Mouse (Mus musculus) embryonic facial prominence, embryonic 15.5 days (tissue): ENCODE measurements around the gene Rnf217. TPM values are rescaled to one million over a fixed set of nuclear protein-coding genes. Genes with fewer than 3 reads are reported as not detected.
A peak's percentile ranks its signal among the peaks of the same experiment; 100 is the strongest.

ENCODE experiments used
- ATAC-seq: fragments of 200-750 bp; cut with Nextera tagmentation; 2 replicates; pipeline ENCODE4 v1.8.0; 2017; ENCODE audit warnings: low read depth, moderate TSS enrichment; ENCODE audit not compliant: insufficient number of reproducible peaks, low FRiP score, low TSS enrichment
- H3K27ac ChIP-seq: fragments of 300-500 bp; sonication (generic); replicated peaks from 2 replicates; pipeline ENCODE4 v1.5.1; 2015; ENCODE audit warnings: mild to moderate bottlenecking, inconsistent platforms
- H3K27me3 ChIP-seq: fragments of 300-500 bp; sonication (generic); 2 replicates; pipeline ENCODE4 v1.6.1; 2015; ENCODE audit warnings: inconsistent platforms
- H3K36me3 ChIP-seq: fragments of 300-500 bp; sonication (generic); 2 replicates; pipeline ENCODE4 v1.6.1; 2015; ENCODE audit warnings: mild to moderate bottlenecking, inconsistent platforms
- H3K4me1 ChIP-seq: fragments of 300-500 bp; sonication (generic); 2 replicates; pipeline ENCODE4 v1.6.1; 2015; ENCODE audit warnings: inconsistent platforms
- H3K4me2 ChIP-seq: fragments of 300-500 bp; sonication (generic); replicated peaks from 2 replicates; pipeline ENCODE4 v1.6.1; 2015; ENCODE audit warnings: mild to moderate bottlenecking, inconsistent platforms
- H3K4me3 ChIP-seq: fragments of 300-500 bp; sonication (generic); replicated peaks from 2 replicates; pipeline ENCODE4 v1.5.1; 2015; ENCODE audit warnings: mild to moderate bottlenecking, inconsistent platforms
- H3K9ac ChIP-seq: fragments of 300-500 bp; sonication (generic); 2 replicates; pipeline ENCODE4 v1.6.1; 2015; ENCODE audit warnings: inconsistent platforms
- H3K9me3 ChIP-seq: fragments of 300-500 bp; sonication (generic); replicated peaks from 2 replicates; pipeline ENCODE4 v1.6.1; 2016; ENCODE audit warnings: inconsistent platforms
- WGBS: fragments of 180-500 bp; shearing (Covaris S2); methylation state at CpG from one replicate; pipeline ENCODE4 v1.1.7; 2015; 5-methylcytosine and 5-hydroxymethylcytosine counted together
- polyA plus RNA-seq: library from polyadenylated mRNA; unstranded; fragments of >200 nt; fragmentation: Nextera tagmentation; extraction: Ambion mirVana; gene quantifications from 2 replicates; pipeline ENCODE4 v1.2.1, GENCODE M21; 2015

Rnf217 gene
- polyA plus RNA-seq, 1 experiment from 2014 or later = 1.9 TPM

DNA sequence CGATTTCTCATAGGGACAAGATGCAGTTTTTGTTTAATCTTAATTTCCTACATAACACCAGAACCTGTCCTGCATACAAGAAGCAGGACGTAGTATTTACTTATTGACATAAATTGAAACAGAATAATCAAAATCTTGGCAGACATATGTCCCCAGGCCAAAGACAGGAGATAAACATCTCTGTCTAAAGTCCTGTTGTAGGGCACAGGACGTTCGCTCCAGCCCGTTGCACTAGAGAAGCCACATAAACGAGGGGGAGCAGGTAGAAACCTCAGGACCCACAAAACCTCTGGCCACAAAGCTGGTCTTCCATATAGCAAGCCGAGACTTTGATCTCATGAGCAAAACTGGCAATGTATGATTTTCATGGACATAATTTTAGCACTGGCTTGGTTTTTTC, 57.1 kb downstream of the Rnf217 start:
- WGBS = 68% methylated on average over 7 of the region's 7 CpGs
- H3K27me3 ChIP-seq = no peaks in the 10 kb centered on the region

DNA sequence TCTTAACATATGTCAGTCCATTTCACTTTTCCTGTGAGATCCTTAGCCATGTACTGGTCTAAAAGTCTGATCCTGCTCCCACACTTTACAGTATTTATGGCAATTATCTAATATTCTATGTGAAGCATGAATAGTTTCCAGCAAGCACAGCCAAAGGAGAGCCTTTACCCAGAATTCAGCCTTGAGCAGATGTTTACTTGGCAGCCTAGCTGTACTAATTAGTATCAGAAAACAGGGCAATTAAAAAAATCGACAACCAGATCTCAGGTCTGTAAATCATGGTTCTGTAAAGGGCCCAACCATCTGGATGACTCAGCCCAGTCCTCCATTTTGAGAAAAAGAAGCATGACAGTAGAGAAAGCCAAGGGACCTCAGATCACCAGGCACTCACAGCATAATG, 57.6 kb downstream of the Rnf217 start:
- ATAC-seq = no peak
- Histone ChIP-seq H3K36me3 (no peaks in the 10 kb centered on the region), H3K9ac (no peak overlapping the region), H3K4me2 (no peak overlapping the region), H3K9me3 (no peaks in the 10 kb centered on the region), H3K4me1 (no peaks in the 10 kb centered on the region), H3K4me3 (no peak overlapping the region), H3K27ac (no peak overlapping the region), H3K27me3 (no peaks in the 10 kb centered on the region)
- 33% methylated on average over 1 of the region's 1 CpGs for WGBS

More for the DNA sequence above, 57.1 kb downstream of the Rnf217 start:
- Histone ChIP-seq H3K9ac (no peak overlapping the region), H3K36me3 (no peaks in the 10 kb centered on the region), H3K4me3 (no peak overlapping the region), H3K4me1 (no peaks in the 10 kb centered on the region), H3K27ac (no peak overlapping the region), H3K9me3 (no peaks in the 10 kb centered on the region), H3K4me2 (no peak overlapping the region)
- no peak for ATAC-seq

DNA sequence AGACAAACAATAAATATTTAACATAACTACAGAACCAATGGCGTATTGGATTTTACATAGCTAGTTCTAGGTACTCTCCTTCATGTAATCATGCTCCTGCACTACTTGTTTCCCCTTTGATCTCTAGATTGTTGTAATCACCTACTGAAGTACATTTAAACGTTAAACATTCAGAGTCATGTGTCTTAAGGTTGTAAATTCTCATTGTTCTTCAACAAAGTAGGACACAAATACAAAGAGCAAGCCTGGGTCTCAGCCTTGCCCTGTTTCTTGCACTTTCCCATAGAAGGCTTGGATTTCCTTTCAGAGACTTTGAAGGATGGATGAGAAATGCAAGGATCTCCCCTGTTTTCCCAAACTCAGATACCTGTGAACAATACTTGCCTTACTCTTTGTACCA, 61.8 kb downstream of the Rnf217 start:
- Histone ChIP-seq H3K9me3 (no peaks in the 10 kb centered on the region), H3K27ac (no peak overlapping the region), H3K9ac (no peak overlapping the region), H3K4me2 (no peak overlapping the region), H3K36me3 (no peaks in the 10 kb centered on the region), H3K27me3 (no peaks in the 10 kb centered on the region), H3K4me3 (no peak overlapping the region), H3K4me1 (no peaks in the 10 kb centered on the region)
- no peak for ATAC-seq
- WGBS = 72% methylated on average over 2 of the region's 2 CpGs

DNA sequence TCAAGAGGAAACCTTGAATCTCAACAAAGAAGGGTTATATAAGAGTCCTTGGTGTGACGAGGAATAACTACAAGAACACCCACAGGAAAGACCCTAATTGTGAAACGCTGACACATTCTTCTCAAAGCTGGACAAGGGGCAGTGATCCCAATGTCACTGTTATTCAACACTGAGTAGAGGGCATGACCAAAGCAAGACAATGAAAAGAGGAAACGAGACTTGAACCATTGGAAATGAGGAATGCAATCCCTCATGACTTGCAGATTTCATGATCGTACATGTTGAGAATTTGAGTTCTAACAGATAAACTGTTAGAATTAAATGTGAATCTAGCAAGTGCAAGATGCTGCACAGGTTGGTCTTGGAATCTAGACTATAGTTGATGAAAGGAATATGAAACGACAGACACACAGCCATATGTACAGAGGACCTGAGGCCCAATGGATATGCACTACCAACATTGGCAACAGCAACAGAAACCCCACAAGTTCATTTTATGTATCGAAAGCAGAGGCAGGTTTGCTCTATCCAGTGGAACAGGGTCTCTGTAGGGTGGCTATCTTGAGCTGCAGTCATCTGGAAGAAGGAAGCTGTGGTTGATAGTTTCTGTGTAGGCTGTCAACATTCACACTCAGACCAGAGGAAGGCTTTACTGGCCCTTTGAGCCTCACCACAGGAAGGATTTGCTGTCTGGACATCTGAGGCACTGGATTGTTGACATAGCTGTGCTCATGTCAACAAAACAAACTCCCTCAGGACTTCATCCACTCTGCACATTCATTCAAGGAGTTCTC, 64.6 kb downstream of the Rnf217 start:
- H3K9ac ChIP-seq = no peak overlapping the region
- H3K9me3 ChIP-seq = no peaks in the 10 kb centered on the region
- no peak overlapping the region for H3K27ac ChIP-seq
- ATAC-seq = no peak
- 84% methylated on average over 6 of the region's 6 CpGs for WGBS
- H3K4me1 ChIP-seq = no peaks in the 10 kb centered on the region; the same call in 1 of the 2 replicates
- H3K4me2 ChIP-seq = no peak overlapping the region
- H3K27me3 ChIP-seq = no peaks in the 10 kb centered on the region
- H3K4me3 ChIP-seq = no peak overlapping the region
- no peaks in the 10 kb centered on the region for H3K36me3 ChIP-seq

DNA sequence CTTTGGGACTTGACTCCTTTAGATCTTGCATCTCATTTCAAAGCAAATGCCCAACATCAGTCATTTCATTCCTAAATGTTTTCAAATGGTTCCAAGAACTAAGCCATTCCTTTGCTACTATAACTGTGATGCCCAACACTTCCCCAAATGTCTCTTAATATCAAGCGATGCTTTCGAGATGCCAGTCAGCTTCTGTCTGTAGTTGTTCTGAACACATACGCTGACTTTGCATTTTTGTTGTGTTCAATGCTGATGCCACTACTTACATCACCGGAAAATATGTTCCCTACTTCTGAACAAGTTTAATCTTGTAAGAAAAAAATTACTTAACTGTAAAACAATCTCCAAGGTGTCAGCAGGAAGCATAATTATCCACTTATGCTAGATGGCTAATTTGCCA, 68.5 kb downstream of the Rnf217 start:
- no peak overlapping the region for H3K9ac ChIP-seq
- H3K27ac ChIP-seq = no peak overlapping the region
- no peaks in the 10 kb centered on the region for H3K9me3 ChIP-seq
- H3K4me2 ChIP-seq = no peak overlapping the region
- peaks cover 5% of the 10 kb centered on the region; the same call in 1 of the 2 replicates for H3K4me1 ChIP-seq
- ATAC-seq = no peak
- H3K36me3 ChIP-seq = no peaks in the 10 kb centered on the region
- 69% methylated on average over 4 of the region's 4 CpGs for WGBS
- no peaks in the 10 kb centered on the region for H3K27me3 ChIP-seq
- H3K4me3 ChIP-seq = no peak overlapping the region

DNA sequence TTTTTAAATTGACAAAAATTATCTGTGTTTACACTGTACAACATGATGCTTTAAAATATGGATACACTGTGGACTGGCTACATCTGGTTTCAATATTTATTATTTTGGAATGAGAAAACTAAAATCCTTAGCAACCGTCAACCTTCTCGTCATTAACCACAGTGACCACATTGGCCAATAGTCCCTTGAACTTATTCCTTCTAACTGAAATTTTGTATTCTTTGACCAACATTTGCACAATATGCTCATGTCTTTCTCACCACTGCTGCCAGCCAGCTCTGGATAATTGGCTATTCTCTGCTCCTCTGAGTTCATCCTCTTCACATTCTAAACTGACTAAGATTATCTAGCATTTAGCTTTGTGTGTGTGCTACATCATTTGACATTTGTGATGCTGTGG, 69.6 kb downstream of the Rnf217 start:
- ATAC-seq = no peak
- H3K4me3 ChIP-seq = no peak overlapping the region
- H3K4me1 ChIP-seq = peaks cover 5% of the 10 kb centered on the region; the same call in 1 of the 2 replicates
- 44% methylated on average over 2 of the region's 2 CpGs for WGBS
- no peaks in the 10 kb centered on the region for H3K9me3 ChIP-seq
- H3K9ac ChIP-seq = no peak overlapping the region
- no peak overlapping the region for H3K27ac ChIP-seq
- no peak overlapping the region for H3K4me2 ChIP-seq
- no peaks in the 10 kb centered on the region for H3K27me3 ChIP-seq
- 0 out of 2 replicates have a peak, but pooled peaks cover 1% of the 10 kb centered on the region for H3K36me3 ChIP-seq

DNA sequence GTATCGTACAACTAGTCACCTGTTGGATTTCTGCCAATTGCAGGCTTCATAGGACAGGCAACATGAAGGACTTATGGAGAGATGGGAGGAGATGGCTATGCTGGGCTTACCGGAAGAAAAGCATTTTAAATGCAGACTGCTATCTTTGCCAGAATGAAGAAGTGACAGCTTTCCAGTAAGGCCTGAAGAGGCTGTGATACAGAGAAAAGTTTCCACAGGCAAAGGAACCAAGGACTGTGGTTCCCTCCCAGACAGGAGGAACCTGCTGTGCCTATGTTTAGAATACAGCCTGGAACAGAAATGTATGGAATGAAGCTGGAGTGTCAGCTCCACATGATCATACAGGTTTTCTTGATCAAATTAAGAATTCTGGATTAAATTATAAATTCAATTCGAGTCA, 70.3 kb downstream of the Rnf217 start:
- H3K9ac ChIP-seq = no peak overlapping the region
- no peaks in the 10 kb centered on the region for H3K27me3 ChIP-seq
- no peak overlapping the region for H3K4me2 ChIP-seq
- H3K36me3 ChIP-seq = 0 out of 2 replicates have a peak, but pooled peaks cover 2% of the 10 kb centered on the region
- no peak overlapping the region for H3K4me3 ChIP-seq
- no peak overlapping the region for H3K27ac ChIP-seq
- 58% methylated on average over 3 of the region's 3 CpGs for WGBS
- no peak for ATAC-seq
- H3K4me1 ChIP-seq = peaks cover 5% of the 10 kb centered on the region; the same call in 1 of the 2 replicates
- H3K9me3 ChIP-seq = no peaks in the 10 kb centered on the region

DNA sequence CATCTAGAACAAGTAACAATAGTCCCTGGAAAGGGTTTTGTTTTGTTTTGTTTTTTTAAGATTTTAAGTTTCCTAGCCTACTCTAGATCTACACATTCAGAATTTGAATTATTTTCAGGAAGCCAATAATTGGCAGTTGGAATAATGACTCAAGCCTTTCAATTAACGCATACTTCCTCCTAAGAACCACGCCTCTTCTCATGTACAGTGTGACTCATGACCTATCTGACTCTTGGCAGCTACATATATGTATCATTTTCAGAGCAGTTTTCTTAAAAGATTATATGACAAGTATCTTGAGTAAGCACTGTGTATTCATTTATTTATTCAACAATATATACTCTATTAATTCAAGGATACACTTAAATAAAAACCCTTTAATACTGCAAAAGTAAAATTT, 70.7 kb downstream of the Rnf217 start:
- Histone ChIP-seq H3K4me3 (no peak overlapping the region), H3K4me1 (peaks cover 5% of the 10 kb centered on the region; the same call in 1 of the 2 replicates), H3K27me3 (no peaks in the 10 kb centered on the region), H3K27ac (no peak overlapping the region), H3K9ac (no peak overlapping the region), H3K9me3 (no peaks in the 10 kb centered on the region), H3K36me3 (0 out of 2 replicates have a peak, but pooled peaks cover 2% of the 10 kb centered on the region), H3K4me2 (no peak overlapping the region)
- ATAC-seq = no peak
- WGBS = 82% methylated on average over 2 of the region's 2 CpGs

DNA sequence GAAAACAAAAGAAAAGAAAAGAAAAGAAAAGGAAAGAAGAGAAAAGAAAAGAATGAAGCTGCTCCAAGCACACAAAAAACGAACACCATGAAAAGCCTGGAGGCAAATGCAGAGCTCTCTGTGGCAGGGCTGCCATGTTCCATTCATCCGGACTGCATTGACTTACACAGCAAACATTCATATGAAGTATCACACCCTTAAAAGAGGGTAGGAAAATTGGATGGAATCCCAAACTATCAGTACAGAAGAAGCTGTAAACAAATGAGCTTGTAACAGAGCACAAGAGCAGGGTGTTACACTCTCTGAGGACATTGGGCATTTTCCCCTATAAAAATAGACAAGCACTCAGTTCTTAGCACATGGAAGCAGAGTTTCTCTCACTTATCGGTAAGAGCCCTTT, 71.8 kb downstream of the Rnf217 start:
- Histone ChIP-seq H3K4me3 (no peak overlapping the region), H3K27me3 (no peaks in the 10 kb centered on the region), H3K9ac (no peak overlapping the region), H3K4me1 (peaks cover 5% of the 10 kb centered on the region; the same call in 1 of the 2 replicates), H3K9me3 (no peaks in the 10 kb centered on the region), H3K4me2 (no peak overlapping the region), H3K27ac (no peak overlapping the region), H3K36me3 (0 out of 2 replicates have a peak, but pooled peaks cover 2% of the 10 kb centered on the region)
- 70% methylated on average over 3 of the region's 3 CpGs for WGBS
- ATAC-seq = no peak

DNA sequence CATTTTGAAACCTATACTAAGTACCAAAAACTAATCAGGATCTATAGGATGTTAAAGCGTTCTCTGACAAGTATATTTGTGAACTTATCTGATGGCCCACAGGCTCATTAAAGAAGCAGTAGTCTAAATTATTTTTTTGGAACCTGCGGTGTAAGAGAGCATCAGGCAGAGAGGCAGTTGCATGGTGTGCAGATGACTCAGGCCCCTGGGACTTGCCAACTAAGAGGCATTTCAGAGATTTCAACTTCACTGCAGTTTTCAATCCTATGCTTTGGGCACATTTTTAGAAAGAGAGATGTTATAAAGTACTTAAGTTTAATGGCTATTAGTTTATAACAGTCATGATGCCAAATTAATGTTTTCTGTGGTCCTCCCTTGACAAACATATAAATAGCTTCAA, 73.9 kb downstream of the Rnf217 start:
- Histone ChIP-seq H3K9ac (no peak overlapping the region), H3K4me1 (peaks cover 5% of the 10 kb centered on the region; the same call in 1 of the 2 replicates), H3K4me2 (no peak overlapping the region), H3K27ac (no peak overlapping the region), H3K4me3 (no peak overlapping the region), H3K36me3 (0 out of 2 replicates have a peak, but pooled peaks cover 2% of the 10 kb centered on the region), H3K27me3 (no peaks in the 10 kb centered on the region), H3K9me3 (no peaks in the 10 kb centered on the region)
- no peak for ATAC-seq
- 74% methylated on average over 2 of the region's 2 CpGs for WGBS

DNA sequence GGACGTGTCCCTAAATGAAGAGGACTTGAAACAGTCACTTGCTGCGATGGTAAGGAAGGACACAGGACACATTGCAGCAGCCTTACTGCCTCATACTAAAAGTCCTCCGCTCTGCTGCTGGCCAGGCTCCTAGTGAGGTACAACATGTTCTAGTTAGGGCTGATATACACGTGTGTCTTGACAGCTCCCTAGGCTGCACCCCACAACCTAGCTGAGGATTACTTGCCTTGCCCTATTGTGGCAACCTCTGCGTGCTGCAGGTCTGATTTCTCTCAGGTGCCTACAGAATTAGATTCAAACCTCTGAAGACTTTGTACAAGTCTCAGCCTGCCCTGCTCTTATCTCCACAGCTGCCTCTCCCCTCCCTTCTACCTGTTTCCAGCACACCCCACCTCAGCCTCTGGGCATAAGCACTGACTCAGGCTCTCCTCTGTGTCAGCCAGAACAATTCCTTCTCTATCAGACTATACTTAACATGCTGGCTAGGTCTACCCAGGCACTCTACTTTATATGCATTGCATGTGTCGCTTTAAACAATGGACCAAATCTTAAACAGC, 75.6 kb downstream of the Rnf217 start:
- H3K36me3 ChIP-seq = 0 out of 2 replicates have a peak, but pooled peaks cover 2% of the 10 kb centered on the region
- H3K9ac ChIP-seq = no peak overlapping the region
- no peaks in the 10 kb centered on the region for H3K9me3 ChIP-seq
- H3K27me3 ChIP-seq = no peaks in the 10 kb centered on the region
- H3K27ac ChIP-seq = peak overlapping the region; percentile 40; the same call in 1 of the 2 replicates
- 85% methylated on average over 6 of the region's 6 CpGs for WGBS
- H3K4me2 ChIP-seq = no peak overlapping the region
- ATAC-seq = peak; percentile 78
- no peak overlapping the region for H3K4me3 ChIP-seq
- H3K4me1 ChIP-seq = 0 out of 2 replicates have a peak, but pooled peaks cover 5% of the 10 kb centered on the region
